Mouse (Mus musculus): Measurements from ENCODE around the gene Cda.

The Cda gene

GRCm38 (mm10) chr4:138396711-138397110, 28.9 kb upstream of the Cda start:
- TF ChIP-seq CTCF (conservative IDR thresholded peaks at IDR 0.05; ENCODE audit: low read length), result no peak
- TF ChIP-seq NANOG (IDR thresholded peaks at IDR 0.05; ENCODE audit: borderline replicate concordance, low read length), result no peak
- TF ChIP-seq POU5F1 (IDR thresholded peaks at IDR 0.05; ENCODE audit: borderline replicate concordance, low read length), result no peak
- peaks cover 19% of the 10 kb centered on the region for H3K4me1 ChIP-seq (replicated peaks; ENCODE audit: low read depth, low read length)
- H3K36me3 ChIP-seq (ENCODE audit: insufficient read depth, low read length), result no peaks in the 10 kb centered on the region
- peaks cover 80% of the 10 kb centered on the region for H3K27me3 ChIP-seq (ENCODE audit: insufficient read depth, low read length)
- H3K4me3 ChIP-seq (replicated peaks; ENCODE audit: low read length), result peak overlapping the region; percentile 79
- no peaks in the 10 kb centered on the region for H3K9me3 ChIP-seq (ENCODE audit: low read length)

GRCm38 (mm10) chr4:138395971-138396645, 28.3 kb upstream of the Cda start, which contains the start of gene Fam43b:
Gene Fam43b, minus strand, starts transcription at chr4:138396528.
- peaks cover 19% of the 10 kb centered on the region for H3K4me1 ChIP-seq (replicated peaks; ENCODE audit: low read depth, low read length)
- H3K27me3 ChIP-seq (ENCODE audit: insufficient read depth, low read length), result peaks cover 86% of the 10 kb centered on the region
- TF ChIP-seq NANOG (IDR thresholded peaks at IDR 0.05; ENCODE audit: borderline replicate concordance, low read length), result no peak
- no peak for TF ChIP-seq CTCF (conservative IDR thresholded peaks at IDR 0.05; ENCODE audit: low read length)
- no peak for TF ChIP-seq POU5F1 (IDR thresholded peaks at IDR 0.05; ENCODE audit: borderline replicate concordance, low read length)

DNA sequence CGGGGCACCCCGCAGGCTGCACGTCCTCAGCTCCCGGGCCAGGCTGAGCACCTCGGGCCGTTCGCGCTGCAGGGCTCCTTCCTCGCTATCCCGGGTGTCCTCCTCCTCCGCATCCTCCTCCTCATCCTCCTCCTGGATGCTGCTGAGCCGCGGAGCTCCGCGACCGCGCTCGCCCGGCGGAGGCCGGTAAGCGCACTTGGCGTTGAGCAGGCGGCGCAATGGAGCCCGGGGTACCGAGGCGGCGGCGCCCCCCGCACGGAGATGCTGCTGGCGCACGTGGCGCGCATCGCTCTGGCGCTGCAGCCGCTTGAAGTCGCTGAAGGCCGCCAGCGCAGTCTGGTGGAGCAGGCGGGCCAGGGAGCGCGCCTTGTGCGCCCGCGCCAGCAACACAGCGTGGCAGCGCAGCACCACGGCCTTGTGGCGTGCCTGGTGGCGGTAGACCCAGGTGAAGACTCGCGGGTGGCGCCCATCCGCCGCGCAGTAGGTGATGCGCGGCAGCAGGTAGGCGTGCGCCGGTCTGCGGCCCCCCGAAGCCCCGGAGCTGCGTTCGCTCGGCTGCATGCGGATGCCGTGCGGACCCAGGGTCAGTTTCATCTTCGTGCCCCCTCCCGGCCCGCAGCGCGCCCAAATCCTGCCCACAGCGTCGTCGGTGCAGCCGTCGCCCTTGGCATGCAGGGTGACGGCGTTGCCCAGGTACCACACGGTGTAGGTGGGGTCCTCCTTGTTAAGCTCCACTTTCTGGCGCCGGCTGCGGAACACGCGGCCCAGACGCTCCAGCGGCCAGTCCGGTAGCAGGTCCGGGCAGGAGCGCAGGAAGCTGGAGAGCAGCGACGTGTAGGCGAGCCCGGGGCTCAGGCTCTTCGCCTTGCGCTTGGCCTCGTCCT, 27.5 kb upstream of the Cda start:
- TF ChIP-seq POU5F1 (IDR thresholded peaks at IDR 0.05; ENCODE audit: borderline replicate concordance, low read length) (no peak), NANOG (IDR thresholded peaks at IDR 0.05; ENCODE audit: borderline replicate concordance, low read length) (no peak), CTCF (conservative IDR thresholded peaks at IDR 0.05; ENCODE audit: low read length) (no peak)
- Histone ChIP-seq H3K9me3 (ENCODE audit: low read length) (no peaks in the 10 kb centered on the region), H3K4me1 (replicated peaks; ENCODE audit: low read depth, low read length) (peaks cover 19% of the 10 kb centered on the region), H3K36me3 (ENCODE audit: insufficient read depth, low read length) (no peaks in the 10 kb centered on the region), H3K4me3 (replicated peaks; ENCODE audit: low read length) (peak overlapping the region; percentile 79), H3K27me3 (ENCODE audit: insufficient read depth, low read length) (peaks cover 90% of the 10 kb centered on the region)

More at GRCm38 (mm10) chr4:138395971-138396645, 28.3 kb upstream of the Cda start, which contains the start of gene Fam43b:
- no peaks in the 10 kb centered on the region for H3K36me3 ChIP-seq (ENCODE audit: insufficient read depth, low read length)
- H3K9me3 ChIP-seq (ENCODE audit: low read length), result no peaks in the 10 kb centered on the region
- peak within 1 kb of the TSS; percentile 79 for H3K4me3 ChIP-seq (replicated peaks; ENCODE audit: low read length)

GRCm38 (mm10) chr4:138393703-138394102, 25.9 kb upstream of the Cda start:
- Histone ChIP-seq H3K9me3 (ENCODE audit: low read length) (no peaks in the 10 kb centered on the region), H3K4me1 (replicated peaks; ENCODE audit: low read depth, low read length) (peaks cover 19% of the 10 kb centered on the region), H3K4me3 (replicated peaks; ENCODE audit: low read length) (no peak overlapping the region), H3K27me3 (ENCODE audit: insufficient read depth, low read length) (peaks cover 84% of the 10 kb centered on the region), H3K36me3 (ENCODE audit: insufficient read depth, low read length) (no peaks in the 10 kb centered on the region)
- TF ChIP-seq NANOG (IDR thresholded peaks at IDR 0.05; ENCODE audit: borderline replicate concordance, low read length), result no peak
- TF ChIP-seq POU5F1 (IDR thresholded peaks at IDR 0.05; ENCODE audit: borderline replicate concordance, low read length), result no peak
- TF ChIP-seq CTCF (conservative IDR thresholded peaks at IDR 0.05; ENCODE audit: low read length), result no peak

GRCm38 (mm10) chr4:138383789-138384188, 16.0 kb upstream of the Cda start:
- no peak for TF ChIP-seq NANOG (IDR thresholded peaks at IDR 0.05; ENCODE audit: borderline replicate concordance, low read length)
- no peak for TF ChIP-seq POU5F1 (IDR thresholded peaks at IDR 0.05; ENCODE audit: borderline replicate concordance, low read length)
- Histone ChIP-seq H3K4me1 (replicated peaks; ENCODE audit: low read depth, low read length) (peaks cover 35% of the 10 kb centered on the region), H3K4me3 (replicated peaks; ENCODE audit: low read length) (no peak overlapping the region), H3K9me3 (ENCODE audit: low read length) (no peaks in the 10 kb centered on the region), H3K27me3 (ENCODE audit: insufficient read depth, low read length) (peaks cover 10% of the 10 kb centered on the region; the same call in 1 of the 2 replicates), H3K36me3 (ENCODE audit: insufficient read depth, low read length) (no peaks in the 10 kb centered on the region)

DNA sequence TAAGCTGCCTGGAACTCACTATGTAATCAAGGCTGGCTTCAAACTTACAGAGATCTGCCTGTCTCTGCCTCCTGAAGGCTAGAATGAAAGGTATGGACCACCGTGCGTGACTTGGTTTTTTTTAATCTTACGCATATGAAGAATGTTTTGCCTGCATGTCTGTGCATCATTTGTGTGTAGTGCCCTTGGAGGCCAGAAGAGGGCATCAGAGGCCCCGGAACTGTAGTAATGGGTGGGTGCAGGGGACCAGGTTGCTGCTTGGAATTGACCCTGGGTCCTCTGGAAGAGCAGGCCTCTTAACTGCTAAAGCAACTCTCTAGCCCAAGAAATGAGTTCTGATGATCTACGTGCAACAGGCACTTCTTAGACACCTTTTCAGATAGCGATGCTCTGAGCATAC, 14.7 kb upstream of the Cda start:
- Histone ChIP-seq H3K4me3 (replicated peaks; ENCODE audit: low read length) (no peak overlapping the region), H3K9me3 (ENCODE audit: low read length) (no peaks in the 10 kb centered on the region), H3K4me1 (replicated peaks; ENCODE audit: low read depth, low read length) (peaks cover 37% of the 10 kb centered on the region), H3K36me3 (ENCODE audit: insufficient read depth, low read length) (no peaks in the 10 kb centered on the region), H3K27me3 (ENCODE audit: insufficient read depth, low read length) (peaks cover 10% of the 10 kb centered on the region; the same call in 1 of the 2 replicates)
- TF ChIP-seq CTCF (conservative IDR thresholded peaks at IDR 0.05; ENCODE audit: low read length) (peak; percentile 58), POU5F1 (IDR thresholded peaks at IDR 0.05; ENCODE audit: borderline replicate concordance, low read length) (no peak)

DNA sequence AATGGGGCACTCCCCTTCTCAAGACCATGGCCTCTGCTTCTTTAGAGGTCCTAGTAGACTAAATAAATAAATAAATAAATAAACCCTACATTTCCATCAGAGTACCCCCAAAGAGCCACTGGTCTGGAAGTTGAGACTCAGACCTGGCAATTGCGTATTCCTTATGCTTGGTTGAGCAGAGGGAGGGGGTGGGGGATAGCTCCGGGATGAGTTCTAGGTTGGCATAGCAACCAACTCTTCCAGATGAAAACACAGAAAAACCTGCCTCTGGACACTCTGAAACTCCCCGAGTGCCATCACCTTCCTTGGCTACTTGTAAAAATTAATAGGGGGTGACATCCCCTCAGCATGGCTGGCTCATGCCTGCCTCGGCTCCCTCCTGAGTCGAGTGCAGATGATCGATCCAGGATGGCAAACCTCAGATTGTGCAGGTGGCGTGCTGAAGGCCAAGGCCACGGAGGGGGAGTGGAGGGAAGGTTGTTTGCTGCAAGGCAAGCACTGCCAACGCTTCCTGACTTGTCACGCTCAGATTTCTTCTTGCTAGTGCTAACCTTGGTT, 12.4 kb upstream of the Cda start:
- Histone ChIP-seq H3K27me3 (ENCODE audit: insufficient read depth, low read length) (peaks cover 9% of the 10 kb centered on the region; the same call in 1 of the 2 replicates), H3K9me3 (ENCODE audit: low read length) (no peaks in the 10 kb centered on the region), H3K4me1 (replicated peaks; ENCODE audit: low read depth, low read length) (peaks cover 35% of the 10 kb centered on the region), H3K4me3 (replicated peaks; ENCODE audit: low read length) (no peak overlapping the region), H3K36me3 (ENCODE audit: insufficient read depth, low read length) (no peaks in the 10 kb centered on the region)
- TF ChIP-seq NANOG (IDR thresholded peaks at IDR 0.05; ENCODE audit: borderline replicate concordance, low read length), result no peak

GRCm38 (mm10) chr4:138379091-138379840, 11.5 kb upstream of the Cda start:
- no peak overlapping the region for H3K4me3 ChIP-seq (replicated peaks; ENCODE audit: low read length)
- TF ChIP-seq CTCF (conservative IDR thresholded peaks at IDR 0.05; ENCODE audit: low read length), result peak; percentile 41
- TF ChIP-seq NANOG (IDR thresholded peaks at IDR 0.05; ENCODE audit: borderline replicate concordance, low read length), result no peak
- H3K27me3 ChIP-seq (ENCODE audit: insufficient read depth, low read length), result peaks cover 7% of the 10 kb centered on the region; the same call in 1 of the 2 replicates
- no peaks in the 10 kb centered on the region for H3K36me3 ChIP-seq (ENCODE audit: insufficient read depth, low read length)
- H3K4me1 ChIP-seq (replicated peaks; ENCODE audit: low read depth, low read length), result peaks cover 33% of the 10 kb centered on the region
- H3K9me3 ChIP-seq (ENCODE audit: low read length), result no peaks in the 10 kb centered on the region
